In genomic region chr14:33246476-33246875, GRCm38 (mm10) we compare ENCODE assay signal across 10 mouse cellular contexts. TPM values are rescaled to one million over a fixed set of nuclear protein-coding genes. Genes with fewer than 3 reads are reported as not detected.
DNase-seq lines count a peak whose midpoint lies in the region; ATAC-seq and TF ChIP-seq lines count a peak whose summit lies in the region.
"Had no signal": no experiment of that assay in that cellular context is flagged by ENCODE, and none has a peak within 500 bp of the region (broad histone marks: within the 10 kb centered on the region; RNA-seq: fewer than 3 reads in every experiment).

No protein-coding gene starts in this region.

- H3K27me3 ChIP-seq in hindbrain, postnatal 0 days (ENCODE audit: insufficient read depth, low read length): no peaks in the 10 kb centered on the region
- H3K27me3 ChIP-seq in hindbrain, embryonic 14.5 days (ENCODE audit: control insufficient read depth, insufficient read depth, low read length): peaks cover 9% of the 10 kb centered on the region; the same call in 1 of the 2 replicates

- no peak overlapping the region for H3K27ac ChIP-seq in hindbrain, postnatal 0 days
- H3K27ac ChIP-seq in hindbrain, embryonic 14.5 days: no peak overlapping the region
- H3K27ac ChIP-seq: midbrain, embryonic 12.5 days had no signal

- no peak overlapping the region for H3K4me2 ChIP-seq in hindbrain, postnatal 0 days (ENCODE audit: low read depth, low read length)
- no peak overlapping the region for H3K4me2 ChIP-seq in hindbrain, embryonic 14.5 days (replicated peaks)
- H3K4me2 ChIP-seq: heart, embryonic 15.5 days; midbrain, embryonic 12.5 days had no signal

- H3K9me3 ChIP-seq in hindbrain, postnatal 0 days (ENCODE audit: low read length): no peaks in the 10 kb centered on the region
- H3K9me3 ChIP-seq in hindbrain, embryonic 14.5 days (ENCODE audit: control insufficient read depth, low read length): no peaks in the 10 kb centered on the region
- H3K9me3 ChIP-seq: heart, embryonic 15.5 days; midbrain, embryonic 12.5 days had no signal

- no peaks in the 10 kb centered on the region for H3K36me3 ChIP-seq in hindbrain, postnatal 0 days (ENCODE audit: insufficient read depth, low read length)
- H3K36me3 ChIP-seq in hindbrain, embryonic 14.5 days (replicated peaks; ENCODE audit: control insufficient read depth, insufficient read depth): no peaks in the 10 kb centered on the region
- H3K36me3 ChIP-seq: heart, embryonic 15.5 days; midbrain, embryonic 12.5 days had no signal

- H3K4me1 ChIP-seq in hindbrain, postnatal 0 days (ENCODE audit: insufficient read depth, low read length): peaks cover 13% of the 10 kb centered on the region
- peaks cover 11% of the 10 kb centered on the region for H3K4me1 ChIP-seq in hindbrain, embryonic 14.5 days (replicated peaks; ENCODE audit: control insufficient read depth, insufficient read depth, low read length)

- DNase-seq in hindbrain, postnatal 0 days (ENCODE audit: low spot score): peak; percentile 32
- DNase-seq in hindbrain, embryonic 14.5 days (ENCODE audit: low spot score): no peak
- peak; percentile 29 for DNase-seq in urinary bladder, postnatal 14 days (ENCODE audit: low spot score)
- DNase-seq in urinary bladder, postnatal 10 days (ENCODE audit: low spot score): no peak
- DNase-seq in cerebellum, postnatal 25 days: peak; percentile 48 to 65
- peak; percentile 67 for DNase-seq in heart, postnatal 4 days
- DNase-seq in lung, postnatal 36 days: peak; percentile 52
- no peak for DNase-seq in urinary bladder, adult 2 months (ENCODE audit: low spot score)

- H3K9ac ChIP-seq in hindbrain, postnatal 0 days (replicated peaks; ENCODE audit: low read length): no peak overlapping the region
- no peak overlapping the region for H3K9ac ChIP-seq in hindbrain, embryonic 14.5 days
- H3K9ac ChIP-seq: heart, embryonic 15.5 days; midbrain, embryonic 12.5 days had no signal

- peak; percentile 52 for TF ChIP-seq CTCF in hindbrain, postnatal 0 days (IDR thresholded peaks at IDR 0.05; ENCODE audit: low read depth)

- H3K4me3 ChIP-seq in hindbrain, postnatal 0 days (ENCODE audit: low read length): no peak overlapping the region
- no peak overlapping the region for H3K4me3 ChIP-seq in hindbrain, embryonic 14.5 days (replicated peaks; ENCODE audit: low read length)
- H3K4me3 ChIP-seq: heart, embryonic 15.5 days; midbrain, embryonic 12.5 days had no signal

- ATAC-seq in hindbrain, postnatal 0 days: no peak
- ATAC-seq in hindbrain, embryonic 14.5 days (ENCODE audit: low FRiP score): no peak

- 40% methylated on average over 8 of the region's 8 CpGs for WGBS in hindbrain, postnatal 0 days
- WGBS in hindbrain, embryonic 14.5 days: 27% methylated on average over 8 of the region's 8 CpGs

RNA-seq across cellular contexts. Expression of gene Arhgap22, which starts 32.6 kb away (rescaled TPM):
- total RNA-seq in hindbrain, postnatal 0 days (2014; rRNA removed): 5.0 and 11.8 TPM in 2 replicates
- 4.2 and 4.4 TPM in 2 replicates for polyA plus RNA-seq in hindbrain, postnatal 0 days (2015; fragmentation: Nextera tagmentation; extraction: Ambion mirVana)
- polyA plus RNA-seq in hindbrain, embryonic 14.5 days (2014; fragmentation: Nextera tagmentation; extraction: Ambion mirVana): 2.8 and 3.5 TPM in 2 replicates
- total RNA-seq in heart, postnatal 4 days (2021): 1 to 10 TPM; 2.1 to 3.0 TPM
- 16.9 and 20.5 TPM in 2 replicates for polyA plus RNA-seq in urinary bladder, adult 2 months (2012; rRNA removed)

Comparison
In these comparisons a context has a peak if more than half of its experiments do, and no peak if none do; other contexts are left out.
1. DNase-seq: peak in hindbrain, postnatal 0 days (single experiment), urinary bladder, postnatal 14 days (single experiment), cerebellum, postnatal 25 days (2 of 2), heart, postnatal 4 days (single experiment) and lung, postnatal 36 days (single experiment); none in hindbrain, embryonic 14.5 days (single experiment), urinary bladder, postnatal 10 days (single experiment) and urinary bladder, adult 2 months (single experiment).